Mouse (Mus musculus) G1E-ER4 (cell line): ENCODE measurements at regions not wholly inside any gene's neighbourhood (a gene's known extent, or its start where the extent isn't known, plus 50 kb on each side); places are given as distances from the start of the nearest gene placed in this dataset.

Experiments used
- GATA1 ChIP-seq: IDR thresholded peaks from one replicate; pipeline ENCODE4 v1.8.0; 2012; ENCODE audit warnings: low read length, inconsistent platforms

- no peak for TF ChIP-seq GATA1
Measured at GRCm38 (mm10) chr2:46678366-46678765, 1561.2 kb upstream of the Zeb2 start.

DNA sequence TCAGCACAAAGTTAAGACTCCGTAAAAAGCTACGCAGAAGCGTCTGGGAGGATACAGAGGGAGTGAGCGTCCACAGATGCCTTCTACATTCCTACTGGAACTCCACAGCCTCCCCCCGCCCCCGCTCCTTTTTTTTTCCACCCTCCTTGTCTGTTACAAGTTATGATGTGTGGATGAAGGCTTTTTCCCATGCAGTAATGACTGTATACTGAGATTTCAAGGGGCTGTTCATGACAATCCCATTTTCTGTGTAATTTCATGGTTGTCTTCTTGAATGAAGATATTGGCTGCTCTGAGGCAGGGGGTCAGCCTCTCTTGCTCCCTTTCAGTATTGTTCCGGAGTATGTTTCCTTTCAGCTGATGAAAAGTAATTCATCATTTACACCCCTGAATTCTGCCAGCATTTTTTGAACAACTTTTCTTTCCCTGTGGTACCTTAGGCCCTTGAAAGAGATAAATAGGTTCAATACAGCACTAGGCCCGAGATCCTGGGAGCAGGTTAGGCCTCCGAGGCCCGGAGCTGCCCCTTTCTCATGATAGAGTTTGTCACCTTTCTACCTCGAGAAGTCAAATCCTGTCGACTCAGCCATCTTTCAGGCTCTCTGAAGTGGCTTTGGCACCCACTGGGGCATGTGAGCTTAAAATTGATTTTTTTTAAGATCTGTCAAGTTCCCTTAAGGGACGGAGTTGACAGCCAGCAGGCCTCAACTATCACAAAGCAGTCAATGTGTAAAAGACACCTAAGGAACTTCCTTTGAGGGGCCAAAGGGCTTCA lies 1552.5 kb upstream of the Zeb2 start:
- no peak for TF ChIP-seq GATA1

DNA sequence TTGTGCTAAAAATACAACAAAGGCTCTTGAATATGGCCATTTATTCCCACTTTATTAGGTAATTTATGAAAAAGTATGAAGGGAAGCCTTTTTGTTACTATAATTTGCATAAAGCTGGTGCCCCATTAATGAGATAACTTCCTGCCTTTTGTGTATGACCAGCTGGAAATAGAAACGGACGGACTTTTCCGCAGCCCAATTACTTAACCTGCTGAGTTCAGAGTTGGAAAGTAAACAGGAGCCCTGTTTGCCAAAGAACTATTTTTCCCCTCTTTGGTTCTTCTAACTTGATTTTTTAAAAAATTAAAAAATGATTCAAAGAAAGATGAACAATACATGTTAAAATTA lies 1549.8 kb upstream of the Zeb2 start:
- no peak for TF ChIP-seq GATA1

- no peak for TF ChIP-seq GATA1
Measured at GRCm38 (mm10) chr2:46666084-46666989, 1549.1 kb upstream of the Zeb2 start.

DNA sequence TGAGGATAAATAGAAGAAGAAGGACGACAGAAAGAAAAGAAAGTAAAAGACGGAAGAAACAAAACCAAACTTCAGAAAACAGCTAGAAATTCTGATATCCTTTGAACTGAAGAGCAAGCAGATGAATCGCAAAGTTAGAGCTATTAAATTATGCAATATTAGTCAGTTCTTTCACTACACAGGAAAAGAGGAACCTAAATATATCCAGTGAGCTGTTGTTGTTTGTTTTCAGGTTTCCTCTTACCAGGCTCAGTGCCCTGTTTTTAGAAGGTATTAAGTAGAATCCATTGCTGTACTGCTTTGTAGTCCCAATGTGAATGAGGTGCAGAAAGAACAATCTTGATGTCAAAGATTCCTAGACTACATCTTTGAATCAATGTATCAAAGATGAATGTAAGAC lies 1544.7 kb upstream of the Zeb2 start:
- TF ChIP-seq GATA1: no peak

DNA sequence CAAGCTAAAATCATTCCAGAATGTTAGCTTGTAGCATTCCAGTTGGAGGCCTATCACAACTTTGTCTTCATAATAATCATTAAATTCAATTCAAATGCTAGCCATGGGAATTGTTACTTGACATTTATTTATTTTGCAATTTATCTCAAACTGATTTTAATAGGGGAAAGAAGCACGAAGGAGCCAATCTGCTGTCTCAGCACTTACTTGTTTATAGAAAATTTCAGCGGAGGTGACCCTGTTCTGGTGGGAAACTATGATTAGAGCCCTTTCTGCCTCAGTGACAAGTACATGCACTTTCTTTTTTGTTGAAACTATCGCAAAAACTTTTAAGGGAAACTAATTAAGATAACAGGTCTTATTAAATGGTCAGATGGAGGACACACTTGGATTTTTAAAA lies 1543.4 kb upstream of the Zeb2 start:
- no peak for TF ChIP-seq GATA1

DNA sequence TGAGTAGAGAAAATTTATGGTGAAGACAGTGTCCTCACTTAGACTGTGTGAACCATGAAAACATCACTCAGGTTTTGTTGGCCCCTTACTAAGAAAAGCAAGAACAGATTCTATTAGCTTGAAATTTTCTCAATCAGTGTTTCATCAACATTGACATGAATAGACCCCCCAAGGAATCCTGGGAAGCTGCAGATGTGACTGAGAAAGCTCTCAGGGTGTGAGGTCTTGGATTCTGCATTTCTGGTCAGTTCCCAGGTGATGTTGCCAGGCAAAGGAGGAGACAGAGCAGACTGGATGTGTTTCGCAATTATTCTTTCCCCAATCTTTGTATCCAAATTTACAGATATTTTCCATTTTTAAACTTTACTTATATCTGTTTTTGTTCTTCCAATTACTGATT lies 1538.1 kb upstream of the Zeb2 start:
- no peak for TF ChIP-seq GATA1

GRCm38 (mm10) chr2:46652616-46653015 lies 1535.4 kb upstream of the Zeb2 start:
- no peak for TF ChIP-seq GATA1

DNA sequence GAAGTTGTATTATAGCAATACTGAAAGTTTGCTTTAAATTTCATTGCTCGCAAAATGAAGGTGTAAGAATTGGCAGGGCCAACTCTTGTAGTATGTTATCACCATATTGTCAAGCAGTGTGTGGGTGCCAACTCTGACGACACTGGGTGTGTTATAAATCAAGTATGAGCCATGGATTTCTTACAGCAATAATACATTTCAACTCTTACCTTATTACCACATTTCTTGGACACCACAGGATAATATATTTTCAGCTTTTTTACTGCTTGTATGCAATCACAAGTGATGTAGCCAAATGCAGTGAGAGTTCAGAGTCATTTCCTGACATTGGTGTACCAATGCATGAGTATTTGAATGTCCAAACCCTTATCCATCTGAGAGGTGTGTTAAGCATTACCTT lies 1529.2 kb upstream of the Zeb2 start:
- no peak for TF ChIP-seq GATA1

- TF ChIP-seq GATA1: no peak
Measured at GRCm38 (mm10) chr2:46609217-46609616, 1492.0 kb upstream of the Zeb2 start.

GRCm38 (mm10) chr2:46581773-46582172 lies 1464.6 kb upstream of the Zeb2 start:
- TF ChIP-seq GATA1: no peak

- TF ChIP-seq GATA1: no peak
Measured at GRCm38 (mm10) chr2:46570416-46570815, 1453.2 kb upstream of the Zeb2 start.

DNA sequence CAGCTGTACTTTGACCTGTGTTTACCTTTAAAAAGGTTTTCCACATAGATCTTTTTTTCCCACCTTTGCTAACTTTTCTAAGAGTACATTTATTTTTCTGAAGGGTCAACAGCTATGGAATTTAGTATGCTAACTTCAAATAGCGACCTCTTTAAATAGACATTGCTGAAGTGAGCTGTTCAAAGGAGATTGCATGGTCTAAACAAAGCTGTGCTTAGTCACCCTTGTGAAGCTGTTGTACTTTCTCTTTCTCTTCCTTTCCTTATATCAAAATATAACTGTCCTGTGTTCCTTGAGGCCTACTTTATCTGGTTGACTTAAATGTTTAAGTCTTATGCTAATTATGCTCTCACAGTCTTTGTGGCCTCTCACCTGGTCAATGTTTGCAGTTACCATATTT lies 1416.2 kb upstream of the Zeb2 start:
- TF ChIP-seq GATA1: no peak

DNA sequence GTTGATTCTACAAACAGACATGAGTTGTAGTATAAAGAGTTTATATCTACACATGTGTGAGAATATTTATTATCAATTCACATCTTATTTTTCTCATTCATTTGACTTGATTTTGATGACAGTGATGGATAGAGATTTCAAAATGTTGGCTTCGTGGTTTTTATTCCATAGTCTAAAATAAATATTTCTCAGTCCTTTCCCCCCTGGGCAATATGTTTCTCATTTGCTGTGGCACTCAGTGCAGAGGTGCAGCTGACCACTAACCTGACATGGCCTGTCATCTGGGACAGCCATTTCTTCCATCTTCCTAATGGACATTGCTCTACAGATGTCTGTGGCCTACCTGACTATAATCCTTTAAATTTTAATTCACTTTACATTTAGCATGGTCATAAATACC lies 1413.5 kb upstream of the Zeb2 start:
- TF ChIP-seq GATA1: no peak

DNA sequence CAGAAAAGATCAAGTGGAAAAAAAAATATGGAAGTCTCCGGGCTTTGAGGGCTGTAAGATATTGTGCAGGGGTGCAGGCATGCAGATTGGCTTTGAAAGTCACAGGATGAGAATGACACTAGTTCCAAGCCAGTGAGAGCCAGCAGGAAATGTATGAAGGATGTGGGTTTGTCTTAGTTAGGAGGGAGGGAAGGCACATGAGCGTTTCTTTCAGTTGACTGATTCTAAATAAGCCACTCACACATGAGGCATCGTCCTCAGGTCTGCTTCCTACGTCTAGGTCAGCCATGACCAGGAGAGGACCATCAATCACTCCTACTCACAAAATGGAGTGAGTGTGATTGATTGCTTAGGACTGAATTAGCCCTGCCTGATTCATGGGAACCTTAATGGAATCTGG lies 1408.0 kb upstream of the Zeb2 start:
- no peak for TF ChIP-seq GATA1

DNA sequence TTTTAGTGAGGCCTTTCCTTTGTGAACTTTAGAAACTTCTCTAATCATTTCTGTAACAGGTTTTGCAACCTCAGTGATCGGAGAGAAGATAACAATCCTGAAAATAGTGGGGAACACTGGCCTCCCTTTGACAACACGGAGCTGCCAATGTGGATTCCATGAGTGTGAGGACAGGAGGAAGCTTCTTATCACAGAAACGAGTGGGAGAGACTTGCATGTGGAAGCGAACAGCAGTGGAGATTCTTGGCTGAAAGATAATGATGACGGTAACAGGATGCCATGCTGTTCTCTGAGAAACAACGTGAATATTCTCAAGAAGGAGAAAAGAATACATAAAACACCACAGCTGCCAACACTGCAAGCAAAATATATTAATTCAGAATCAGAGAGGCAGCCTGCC lies 1407.4 kb upstream of the Zeb2 start:
- no peak for TF ChIP-seq GATA1
